Comparison of ENCODE assay signal across 41 mouse cellular contexts in the genomic region with DNA sequence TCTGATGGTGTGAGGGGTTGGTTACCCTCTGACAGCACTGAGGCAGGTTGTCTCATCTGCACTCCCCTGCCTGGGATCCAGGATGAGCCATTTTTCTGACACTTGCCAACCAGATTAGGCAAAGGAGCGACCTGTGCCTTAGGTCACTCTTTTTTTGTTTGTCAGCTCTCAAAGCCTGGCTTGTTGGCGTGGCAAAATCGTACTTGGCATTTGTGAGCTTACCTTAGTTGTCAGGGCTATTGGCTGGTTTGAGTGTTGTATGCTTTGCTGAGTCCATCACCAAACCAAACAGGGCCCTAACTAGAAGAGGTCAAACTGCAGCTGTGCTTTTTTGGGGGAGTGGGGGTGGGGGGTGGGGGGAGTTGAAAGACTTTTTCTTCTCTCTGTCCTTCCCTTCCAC. TPM values are rescaled to one million over a fixed set of nuclear protein-coding genes. Genes with fewer than 3 reads are reported as not detected.
"Had no signal": no experiment of that assay in that cellular context is flagged by ENCODE, and none has a peak within 500 bp of the region (broad histone marks: within the 10 kb centered on the region; RNA-seq: fewer than 3 reads in every experiment).

No protein-coding gene starts in this region.

- DNase-seq: left cerebral cortex, postnatal 4 days; liver; liver, embryonic 13.5 days; liver, postnatal 0 days; lung, adult 18-20 months; lung, adult 2 months; lung, embryonic 14.5 days; lung, postnatal 10 days; lung, postnatal 14 days; lung, postnatal 36 days; lung, postnatal 4 days; midbrain, embryonic 14.5 days had no signal

- H3K4me3 ChIP-seq: left cerebral cortex, adult 2 months; limb, embryonic 10.5 days; limb, embryonic 12.5 days; limb, embryonic 13.5 days; limb, embryonic 15.5 days; liver, embryonic 13.5 days; liver, embryonic 15.5 days; lung, embryonic 15.5 days; megakaryocyte, embryonic 14.5 days; midbrain, embryonic 10.5 days; midbrain, embryonic 12.5 days; midbrain, embryonic 13.5 days; midbrain, embryonic 15.5 days; myocyte; neural tube, embryonic 12.5 days had no signal

- H3K27ac ChIP-seq: left cerebral cortex, adult 2 months; limb, embryonic 10.5 days; limb, embryonic 12.5 days; limb, embryonic 13.5 days; limb, embryonic 15.5 days; liver, embryonic 13.5 days; liver, embryonic 14.5 days; liver, embryonic 15.5 days; lung, embryonic 15.5 days; macrophage; midbrain, embryonic 10.5 days; midbrain, embryonic 12.5 days; midbrain, embryonic 13.5 days; midbrain, embryonic 15.5 days; neural tube, embryonic 12.5 days had no signal

- H3K9ac ChIP-seq: limb, embryonic 12.5 days; limb, embryonic 13.5 days; limb, embryonic 15.5 days; liver, embryonic 13.5 days; liver, embryonic 14.5 days; liver, embryonic 15.5 days; liver, postnatal 0 days; lung, embryonic 14.5 days; lung, embryonic 15.5 days; midbrain, embryonic 12.5 days; midbrain, embryonic 13.5 days; midbrain, embryonic 15.5 days; neural tube, embryonic 12.5 days had no signal

- ATAC-seq: liver, postnatal 0 days; lung, postnatal 0 days; midbrain, embryonic 13.5 days; midbrain, embryonic 15.5 days; midbrain, embryonic 16.5 days had no signal

- H3K4me1 ChIP-seq: limb, embryonic 15.5 days; liver, embryonic 15.5 days; lung, embryonic 15.5 days; midbrain, embryonic 12.5 days; midbrain, embryonic 13.5 days; midbrain, embryonic 15.5 days; neural tube, embryonic 12.5 days had no signal

- H3K36me3 ChIP-seq: limb, embryonic 12.5 days; limb, embryonic 13.5 days; limb, embryonic 15.5 days; liver, embryonic 13.5 days; liver, embryonic 15.5 days; lung, embryonic 15.5 days; midbrain, embryonic 10.5 days; midbrain, embryonic 12.5 days; midbrain, embryonic 13.5 days; midbrain, embryonic 15.5 days; neural tube, embryonic 12.5 days had no signal

- H3K4me2 ChIP-seq: limb, embryonic 12.5 days; limb, embryonic 13.5 days; limb, embryonic 15.5 days; liver, embryonic 11.5 days; liver, embryonic 13.5 days; liver, embryonic 15.5 days; lung, embryonic 14.5 days; lung, embryonic 15.5 days; midbrain, embryonic 11.5 days; midbrain, embryonic 12.5 days; midbrain, embryonic 13.5 days; midbrain, embryonic 15.5 days; neural tube, embryonic 12.5 days had no signal

- H3K9me3 ChIP-seq: limb, embryonic 10.5 days; limb, embryonic 12.5 days; limb, embryonic 15.5 days; liver, embryonic 13.5 days; liver, embryonic 15.5 days; lung, embryonic 15.5 days; midbrain, embryonic 10.5 days; midbrain, embryonic 12.5 days; midbrain, embryonic 15.5 days; neural tube, embryonic 12.5 days had no signal

- H3K27me3 ChIP-seq: limb, embryonic 12.5 days; limb, embryonic 13.5 days; limb, embryonic 15.5 days; liver, embryonic 15.5 days; lung, embryonic 15.5 days; midbrain, embryonic 15.5 days; neural tube, embryonic 12.5 days had no signal

RNA-seq across cellular contexts. Expression of gene Prkag3, which starts 29.7 kb away (rescaled TPM):
- total RNA-seq: left cerebral cortex, adult 2 months; left cerebral cortex, postnatal 10 days; left cerebral cortex, postnatal 14 days; left cerebral cortex, postnatal 25 days; left cerebral cortex, postnatal 4 days; megakaryocyte progenitor cell, adult 5-6 weeks; megakaryocyte, adult 5-6 weeks; megakaryocyte-erythroid progenitor cell, adult 5-6 weeks; monocyte, adult 5-6 weeks had no signal
- polyA plus RNA-seq: limb, embryonic 11.5 days; liver, embryonic 11.5 days; liver, embryonic 14.5 days; macrophage; midbrain, embryonic 10.5 days; midbrain, embryonic 11.5 days; midbrain, embryonic 12.5 days; midbrain, embryonic 14.5 days; midbrain, embryonic 15.5 days; midbrain, embryonic 16.5 days; neural tube, embryonic 11.5 days had no signal

RNA-seq across cellular contexts. Expression of gene Wnt6, which starts 52.4 kb away (rescaled TPM):
- total RNA-seq: megakaryocyte-erythroid progenitor cell, adult 5-6 weeks had no signal
- polyA plus RNA-seq: macrophage had no signal
